In the genomic region with DNA sequence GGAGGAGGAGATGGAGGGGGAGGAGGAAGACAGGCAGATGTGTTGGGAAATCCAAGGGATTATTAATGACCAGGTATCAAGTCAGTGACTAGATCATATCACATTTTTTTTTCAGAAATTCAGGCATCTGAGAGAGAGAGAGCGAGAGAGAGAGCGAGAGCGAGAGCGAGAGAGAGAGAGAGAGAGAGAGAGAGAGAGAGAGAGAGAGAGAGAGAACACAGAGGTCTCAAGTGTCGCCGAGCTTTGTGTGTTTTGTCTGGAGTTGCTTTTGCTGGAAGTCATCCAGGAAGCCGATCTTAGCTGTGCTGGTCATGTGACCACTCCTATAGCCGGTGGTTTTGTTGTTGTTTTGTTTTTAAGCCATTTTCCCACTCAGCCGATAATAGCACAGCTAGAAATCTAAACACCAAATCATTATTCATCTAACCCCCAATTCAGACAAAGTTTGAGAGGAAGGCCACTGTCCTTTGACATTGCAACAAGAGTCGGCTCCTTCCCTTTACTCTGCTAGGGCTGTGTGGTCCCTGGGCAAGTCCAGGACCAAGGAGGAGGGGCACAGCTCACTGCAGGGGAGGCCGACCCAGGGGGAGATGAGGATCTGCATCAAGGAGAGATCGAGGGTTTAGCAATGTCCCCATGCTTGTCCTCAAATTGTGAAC, we compare ENCODE assay signal across 8 mouse cellular contexts.
DNase-seq lines count a peak whose midpoint lies in the region; ATAC-seq and TF ChIP-seq lines count a peak whose summit lies in the region.

No protein-coding gene starts in this region.

- H3K4me3 ChIP-seq in megakaryocyte, embryonic 14.5 days (replicated peaks): peak overlapping the region; percentile 79
- H3K4me3 ChIP-seq in embryonic fibroblast, embryonic 13.5 days (ENCODE audit: insufficient read depth, low read length): no peak overlapping the region
- peak overlapping the region; percentile 18 for H3K4me3 ChIP-seq in intestine, embryonic 16.5 days (ENCODE audit: low read length)
- peak overlapping the region; percentile 27; the same call in 1 of the 2 replicates for H3K4me3 ChIP-seq in midbrain, embryonic 10.5 days

- 19% methylated on average over 11 of the region's 12 CpGs for WGBS in intestine, embryonic 16.5 days
- WGBS in midbrain, embryonic 10.5 days: 36% methylated on average over 12 of the region's 12 CpGs

- TF ChIP-seq POLR2A in embryonic fibroblast, embryonic 13.5 days (IDR thresholded peaks at IDR 0.05; ENCODE audit: low read depth, low read length): no peak

- peak overlapping the region; percentile 39 for H3K4me2 ChIP-seq in intestine, embryonic 16.5 days (ENCODE audit: low read depth, low read length)

- no peak for ATAC-seq in megakaryocyte, adult 5-6 weeks (ENCODE audit: poor library complexity, severe bottlenecking)
- no peak for ATAC-seq in intestine, embryonic 16.5 days

- H3K4me1 ChIP-seq in megakaryocyte, embryonic 14.5 days: peaks cover 69% of the 10 kb centered on the region
- H3K4me1 ChIP-seq in embryonic fibroblast, embryonic 13.5 days (ENCODE audit: control insufficient read depth, insufficient read depth, low read length): peaks cover 37% of the 10 kb centered on the region
- H3K4me1 ChIP-seq in intestine, embryonic 16.5 days (ENCODE audit: control insufficient read depth, insufficient read depth, low read length): peaks cover 64% of the 10 kb centered on the region
- peaks cover 63% of the 10 kb centered on the region for H3K4me1 ChIP-seq in midbrain, embryonic 10.5 days

- no peak for TF ChIP-seq CTCF in embryonic fibroblast, embryonic 13.5 days (IDR thresholded peaks at IDR 0.05; ENCODE audit: borderline replicate concordance, insufficient read depth, low read length)

- peak overlapping the region; percentile 92 for H3K27ac ChIP-seq in embryonic fibroblast, embryonic 13.5 days (ENCODE audit: insufficient read depth, low read length)
- peak overlapping the region; percentile 99 for H3K27ac ChIP-seq in intestine, embryonic 16.5 days (ENCODE audit: low read length)
- H3K27ac ChIP-seq in midbrain, embryonic 10.5 days (replicated peaks): peak overlapping the region; percentile 73

- H3K27me3 ChIP-seq in megakaryocyte, embryonic 14.5 days (replicated peaks): no peaks in the 10 kb centered on the region
- H3K27me3 ChIP-seq in intestine, embryonic 16.5 days (replicated peaks; ENCODE audit: control insufficient read depth, insufficient read depth, low read length): no peaks in the 10 kb centered on the region
- no peaks in the 10 kb centered on the region; the same call in 1 of the 2 replicates for H3K27me3 ChIP-seq in midbrain, embryonic 10.5 days (ENCODE audit: low read depth, poor library complexity, severe bottlenecking)

- H3K36me3 ChIP-seq in megakaryocyte, embryonic 14.5 days (replicated peaks; ENCODE audit: low read length): no peaks in the 10 kb centered on the region
- no peaks in the 10 kb centered on the region for H3K36me3 ChIP-seq in intestine, embryonic 16.5 days (ENCODE audit: control insufficient read depth, insufficient read depth, low read length)
- H3K36me3 ChIP-seq in midbrain, embryonic 10.5 days: no peaks in the 10 kb centered on the region

- no peaks in the 10 kb centered on the region for H3K9me3 ChIP-seq in megakaryocyte, embryonic 14.5 days
- H3K9me3 ChIP-seq in intestine, embryonic 16.5 days (ENCODE audit: control insufficient read depth, low read length): no peaks in the 10 kb centered on the region
- no peaks in the 10 kb centered on the region for H3K9me3 ChIP-seq in midbrain, embryonic 10.5 days (replicated peaks)

- peak overlapping the region; percentile 58 for H3K9ac ChIP-seq in intestine, embryonic 16.5 days (ENCODE audit: low read depth, low read length)

- DNase-seq in midbrain, embryonic 10.5 days (ENCODE audit: low spot score): peak; percentile 31
- no peak for DNase-seq in adipocyte (ENCODE audit: low spot score)
- no peak for DNase-seq in natural killer cell, adult 2 months (ENCODE audit: low spot score in 2 of 2)
- no peak for DNase-seq in cerebellum, postnatal 36 days
